Mouse (Mus musculus): ENCODE results near the gene Crybg1.

DNA sequence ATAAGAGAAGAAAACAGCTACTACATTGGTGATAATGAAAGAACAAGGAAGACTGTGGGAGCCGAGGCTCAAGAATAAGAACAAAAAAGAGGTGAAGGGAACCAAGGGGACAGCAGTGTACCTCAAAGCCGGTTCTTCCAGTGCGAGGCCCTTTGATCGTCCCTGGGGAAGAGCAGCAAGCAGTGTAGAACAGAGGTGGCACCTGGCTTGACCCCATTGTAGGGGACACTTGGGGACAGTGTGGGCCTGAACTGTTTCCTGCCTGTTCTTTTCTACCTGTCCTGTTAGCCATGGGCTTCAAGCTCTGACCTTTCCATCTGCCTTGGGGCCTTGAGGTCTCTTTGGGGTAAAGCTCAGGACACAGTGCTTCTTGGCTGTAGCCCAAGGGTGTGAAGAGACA lies 85.7 kb downstream of the Crybg1 start:
- TF ChIP-seq POLR2A (IDR thresholded peaks at IDR 0.05; ENCODE audit: control insufficient read depth, low read depth, low read length), result no peak
- no peak for TF ChIP-seq CTCF (IDR thresholded peaks at IDR 0.05; ENCODE audit: control insufficient read depth, insufficient read depth, insufficient replicate concordance, low read depth, low read length)
